Mouse (Mus musculus) kidney, embryonic 14.5 days (tissue): ENCODE results near the gene Fktn. TPM values are rescaled to one million over a fixed set of nuclear protein-coding genes. Genes with fewer than 3 reads are reported as not detected.
"Not testable (repeated sequence)": the region's sequence is repeated elsewhere in the genome, so short reads cannot be mapped to it uniquely, and the experiment has no call there.

ENCODE experiments used
- ATAC-seq: fragments of 200-750 bp; cut with Nextera tagmentation; 2 replicates; pipeline ENCODE4 v1.8.0; 2017; ENCODE audit warnings: moderate number of reproducible peaks, mild to moderate bottlenecking, moderate TSS enrichment, moderate library complexity; ENCODE audit not compliant: low FRiP score, low TSS enrichment
- H3K27ac ChIP-seq: fragments of 300-500 bp; sonication (generic); 2 replicates; pipeline ENCODE4 v1.5.1; 2014; ENCODE audit warnings: low read depth, mild to moderate bottlenecking, low read length, moderate library complexity, mixed read lengths
- H3K27me3 ChIP-seq: fragments of 300-500 bp; sonication (generic); 2 replicates; pipeline ENCODE4 v1.6.1; 2014; ENCODE audit warnings: mild to moderate bottlenecking, low read length; ENCODE audit not compliant: control insufficient read depth, insufficient read depth
- H3K36me3 ChIP-seq: fragments of 300-500 bp; sonication (generic); 2 replicates; pipeline ENCODE4 v1.6.1; 2014; ENCODE audit warnings: low read length, mixed read lengths; ENCODE audit not compliant: control insufficient read depth, insufficient read depth
- H3K4me1 ChIP-seq: fragments of 300-500 bp; sonication (generic); 2 replicates; pipeline ENCODE4 v1.6.1; 2014; ENCODE audit warnings: low read length, mixed read lengths; ENCODE audit not compliant: control insufficient read depth, insufficient read depth
- H3K4me2 ChIP-seq: fragments of 300-500 bp; sonication (generic); replicated peaks from 2 replicates; pipeline ENCODE4 v1.6.1; 2014; ENCODE audit warnings: low read depth, mild to moderate bottlenecking, low read length
- H3K4me3 ChIP-seq: fragments of 300-500 bp; sonication (generic); 2 replicates; pipeline ENCODE4 v1.5.1; 2014; ENCODE audit warnings: mild to moderate bottlenecking, low read length
- H3K9ac ChIP-seq: fragments of 300-500 bp; sonication (generic); 2 replicates; pipeline ENCODE4 v1.6.1; 2014; ENCODE audit warnings: low read depth, mild to moderate bottlenecking, low read length, moderate library complexity
- H3K9me3 ChIP-seq: fragments of 300-500 bp; sonication (generic); 2 replicates; pipeline ENCODE4 v1.6.1; 2016; ENCODE audit warnings: low read length; ENCODE audit not compliant: control insufficient read depth
- WGBS: fragments of 180-500 bp; shearing (Covaris S2); extraction: QIAGEN DNeasy Blood & Tissue Kit; methylation state at CpG from one replicate; pipeline ENCODE4 v1.1.7; 2014; 5-methylcytosine and 5-hydroxymethylcytosine counted together
- polyA plus RNA-seq: library from polyadenylated mRNA; unstranded; fragments of >200 nt; fragmentation: Nextera tagmentation; extraction: Ambion mirVana; gene quantifications from 2 replicates; pipeline ENCODE4 v1.2.1, GENCODE M21; 2014

Fktn gene
- polyA plus RNA-seq, 1 experiment from 2014 or later, result 20.8 TPM

GRCm38 (mm10) chr4:53799753-53800152 lies 86.0 kb downstream of the Fktn start:
- Histone ChIP-seq H3K9me3 (no peaks in the 10 kb centered on the region), H3K27me3 (no peaks in the 10 kb centered on the region), H3K9ac (no peak overlapping the region), H3K4me1 (no peaks in the 10 kb centered on the region), H3K27ac (no peak overlapping the region), H3K36me3 (no peaks in the 10 kb centered on the region), H3K4me2 (no peak overlapping the region), H3K4me3 (no peak overlapping the region)
- WGBS, result 54% methylated on average over 1 of the region's 1 CpGs
- ATAC-seq, result no peak

- not testable (repeated sequence) for H3K9me3 ChIP-seq, ATAC-seq, H3K4me3 ChIP-seq, H3K4me1 ChIP-seq, H3K27me3 ChIP-seq, H3K27ac ChIP-seq, H3K9ac ChIP-seq, H3K36me3 ChIP-seq, H3K4me2 ChIP-seq
- WGBS, result 87% methylated on average over 8 of the region's 8 CpGs
Measured at GRCm38 (mm10) chr4:53803674-53804073, 89.9 kb downstream of the Fktn start.

- not testable (repeated sequence) for H3K4me2 ChIP-seq, H3K4me3 ChIP-seq, H3K4me1 ChIP-seq, H3K9me3 ChIP-seq, H3K27ac ChIP-seq, H3K36me3 ChIP-seq, H3K9ac ChIP-seq, ATAC-seq, H3K27me3 ChIP-seq
- WGBS, result 91% methylated on average over 6 of the region's 6 CpGs
Measured at GRCm38 (mm10) chr4:53806428-53806827, 92.6 kb downstream of the Fktn start.

GRCm38 (mm10) chr4:53818320-53818719 lies 104.5 kb downstream of the Fktn start:
- Histone ChIP-seq H3K36me3 (no peaks in the 10 kb centered on the region), H3K9me3 (no peaks in the 10 kb centered on the region), H3K27ac (no peak overlapping the region), H3K4me3 (no peak overlapping the region), H3K4me2 (no peak overlapping the region), H3K27me3 (no peaks in the 10 kb centered on the region), H3K9ac (no peak overlapping the region), H3K4me1 (no peaks in the 10 kb centered on the region)
- WGBS, result 81% methylated on average over 5 of the region's 5 CpGs
- ATAC-seq, result no peak

GRCm38 (mm10) chr4:53823697-53824096 lies 109.9 kb downstream of the Fktn start:
- no peaks in the 10 kb centered on the region for H3K27me3 ChIP-seq
- WGBS, result 68% methylated on average over 6 of the region's 6 CpGs
- H3K9ac ChIP-seq, result no peak overlapping the region
- no peaks in the 10 kb centered on the region for H3K36me3 ChIP-seq
- no peak for ATAC-seq
- H3K4me3 ChIP-seq, result no peak overlapping the region
- H3K9me3 ChIP-seq, result no peaks in the 10 kb centered on the region
- no peak overlapping the region for H3K27ac ChIP-seq
- no peaks in the 10 kb centered on the region for H3K4me1 ChIP-seq
- no peak overlapping the region for H3K4me2 ChIP-seq

GRCm38 (mm10) chr4:53824831-53825230 lies 111.0 kb downstream of the Fktn start:
- Histone ChIP-seq H3K9ac (no peak overlapping the region), H3K27me3 (no peaks in the 10 kb centered on the region), H3K36me3 (no peaks in the 10 kb centered on the region), H3K27ac (no peak overlapping the region), H3K4me2 (no peak overlapping the region), H3K4me1 (no peaks in the 10 kb centered on the region), H3K9me3 (no peaks in the 10 kb centered on the region), H3K4me3 (no peak overlapping the region)
- no peak for ATAC-seq
- WGBS, result 45% methylated on average over 4 of the region's 4 CpGs

GRCm38 (mm10) chr4:53825821-53826605 lies 112.2 kb downstream of the Fktn start, which contains the start of gene Tmem38b:
Tmem38b (plus strand) TSS chr4:53826045.
- Histone ChIP-seq H3K4me1 (no peaks in the 10 kb centered on the region), H3K27me3 (no peaks in the 10 kb centered on the region), H3K9me3 (no peaks in the 10 kb centered on the region), H3K36me3 (no peaks in the 10 kb centered on the region), H3K4me3 (peak within 1 kb of the TSS; percentile 85), H3K9ac (peak within 1 kb of the TSS; percentile 72), H3K4me2 (peak within 1 kb of the TSS; percentile 81), H3K27ac (no peak within 1 kb of the TSS)
- ATAC-seq, result peak; percentile 94
- WGBS, result under 1% methylated on average over 54 of the region's 55 CpGs

- WGBS, result 16% methylated on average over 11 of the region's 11 CpGs
- Histone ChIP-seq H3K27ac (no peak overlapping the region), H3K27me3 (no peaks in the 10 kb centered on the region), H3K4me2 (peak overlapping the region; percentile 81), H3K9me3 (no peaks in the 10 kb centered on the region), H3K4me1 (no peaks in the 10 kb centered on the region), H3K9ac (peak overlapping the region; percentile 72; the same call in 1 of the 2 replicates), H3K36me3 (no peaks in the 10 kb centered on the region), H3K4me3 (peak overlapping the region; percentile 85)
- no peak for ATAC-seq
Measured at GRCm38 (mm10) chr4:53826641-53827248, 112.9 kb downstream of the Fktn start.
